Mouse (Mus musculus) limb, embryonic 14.5 days (tissue): ENCODE measurements at regions not wholly inside any gene's neighbourhood (a gene's known extent, or its start where the extent isn't known, plus 50 kb on each side); places are given as distances from the start of the nearest gene placed in this dataset.

ENCODE experiments used
- ATAC-seq: fragments of 200-750 bp; cut with Nextera tagmentation; 2 replicates; pipeline ENCODE4 v1.8.0; 2017; ENCODE audit warnings: low read depth, moderate number of reproducible peaks, moderate TSS enrichment; ENCODE audit not compliant: low FRiP score
- DNase-seq: peaks from one replicate; pipeline ENCODE4 v3.0.0-alpha.2; 2015; ENCODE audit warnings: low spot score
- H3K27ac ChIP-seq: fragments of 300-500 bp; sonication (generic); replicated peaks from 2 replicates; pipeline ENCODE4 v1.5.1; 2014; ENCODE audit warnings: low read depth, mild to moderate bottlenecking, low read length, moderate library complexity, mixed read lengths
- H3K27me3 ChIP-seq: fragments of 300-500 bp; sonication (generic); 2 replicates; pipeline ENCODE4 v1.6.1; 2014; ENCODE audit warnings: low read length, mixed read lengths; ENCODE audit not compliant: control insufficient read depth, insufficient read depth
- H3K36me3 ChIP-seq: fragments of 300-500 bp; sonication (generic); 2 replicates; pipeline ENCODE4 v1.6.1; 2014; ENCODE audit warnings: mild to moderate bottlenecking, low read length, moderate library complexity, mixed read lengths; ENCODE audit not compliant: control insufficient read depth, insufficient read depth
- H3K4me1 ChIP-seq: fragments of 300-500 bp; sonication (generic); 2 replicates; pipeline ENCODE4 v1.6.1; 2014; ENCODE audit warnings: antibody characterized with exemption, low read length, mixed read lengths; ENCODE audit not compliant: control insufficient read depth, insufficient read depth
- H3K4me2 ChIP-seq: fragments of 300-500 bp; sonication (generic); replicated peaks from 2 replicates; pipeline ENCODE4 v1.6.1; 2014; ENCODE audit warnings: low read depth, mild to moderate bottlenecking, low read length, moderate library complexity; ENCODE audit not compliant: severe bottlenecking
- H3K4me3 ChIP-seq: fragments of 300-500 bp; sonication (generic); replicated peaks from 2 replicates; pipeline ENCODE4 v1.5.1; 2014; ENCODE audit warnings: low read length
- H3K9ac ChIP-seq: fragments of 300-500 bp; sonication (generic); 2 replicates; pipeline ENCODE4 v1.6.1; 2014; ENCODE audit warnings: mild to moderate bottlenecking, low read depth, low read length, moderate library complexity; ENCODE audit not compliant: severe bottlenecking
- H3K9me3 ChIP-seq: fragments of 300-500 bp; sonication (generic); 2 replicates; pipeline ENCODE4 v1.6.1; 2016; ENCODE audit warnings: low read length; ENCODE audit not compliant: control insufficient read depth
- POLR2A ChIP-seq: fragments of 200-500 bp; IDR thresholded peaks from 2 replicates; pipeline ENCODE4 v1.8.0; 2012; ENCODE audit warnings: inconsistent platforms, mild to moderate bottlenecking, moderate library complexity, borderline replicate concordance; ENCODE audit not compliant: insufficient read depth, insufficient read length; ENCODE audit errors: extremely low read depth
- WGBS: fragments of 180-500 bp; shearing (Covaris S2); extraction: QIAGEN DNeasy Blood & Tissue Kit; methylation state at CpG from one replicate; pipeline ENCODE4 v1.1.7; 2014; 5-methylcytosine and 5-hydroxymethylcytosine counted together

DNA sequence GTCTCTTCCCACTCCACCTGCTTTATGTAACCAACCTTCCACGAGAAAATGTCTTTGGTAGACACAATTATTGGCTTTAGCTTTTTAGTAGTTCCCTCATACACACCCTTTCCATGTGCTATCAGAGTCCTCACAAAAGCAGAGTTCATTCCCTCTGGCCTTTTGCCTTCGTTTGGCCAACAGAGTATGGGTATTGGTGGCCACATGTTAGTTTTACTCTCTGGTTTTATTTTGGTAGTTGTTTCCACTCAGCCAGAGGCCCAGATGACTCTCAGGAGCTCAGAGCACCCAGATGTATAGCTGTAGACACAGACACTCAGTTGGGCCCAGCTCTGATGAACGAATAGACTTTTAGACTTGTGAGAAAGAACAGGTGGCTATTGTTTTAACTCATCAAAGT, 286.4 kb downstream of the Pten start:
- H3K9me3 ChIP-seq: no peaks in the 10 kb centered on the region
- H3K4me1 ChIP-seq: 0 out of 2 replicates have a peak, but pooled peaks cover 7% of the 10 kb centered on the region
- H3K4me3 ChIP-seq: no peak overlapping the region
- H3K4me2 ChIP-seq: no peak overlapping the region
- no peaks in the 10 kb centered on the region for H3K36me3 ChIP-seq
- no peak overlapping the region for H3K27ac ChIP-seq
- no peaks in the 10 kb centered on the region for H3K27me3 ChIP-seq
- H3K9ac ChIP-seq: no peak overlapping the region
- no peak for ATAC-seq
- TF ChIP-seq POLR2A: no peak
- no peak for DNase-seq
- WGBS: 65% methylated on average over 3 of the region's 3 CpGs

DNA sequence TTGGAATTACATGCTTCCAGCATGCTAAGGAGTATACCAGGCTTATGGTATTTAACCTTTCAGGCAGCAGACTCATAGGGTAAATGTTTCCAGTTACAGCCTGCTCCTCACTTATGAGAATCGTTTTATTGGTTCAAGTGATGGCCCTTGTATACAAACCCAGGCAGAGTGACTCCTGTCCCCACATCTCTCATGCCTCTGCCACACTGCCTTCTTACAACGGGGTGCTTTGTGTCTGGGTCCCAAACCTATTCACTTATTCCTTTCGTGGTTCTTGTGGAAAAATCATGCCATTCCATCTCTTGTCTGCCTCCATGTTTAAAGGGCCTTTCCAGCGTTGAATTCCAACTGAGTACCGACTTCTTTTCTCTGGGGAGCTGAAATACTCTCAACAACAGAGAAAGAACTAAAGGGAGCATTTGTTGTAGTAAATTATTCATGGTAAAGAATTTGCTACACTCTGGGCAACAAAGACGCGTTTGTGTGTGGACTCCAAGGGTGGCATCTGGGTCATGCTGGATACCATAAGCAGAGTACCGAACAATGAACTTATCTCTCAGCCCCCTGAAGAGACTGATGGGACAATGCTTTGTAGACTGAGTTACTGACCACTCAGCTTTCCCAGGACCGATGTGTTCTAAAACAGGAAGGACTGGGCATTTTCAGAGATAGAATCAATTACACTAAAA, 291.6 kb downstream of the Pten start:
- DNase-seq: no peak
- WGBS: 80% methylated on average over 9 of the region's 9 CpGs

GRCm38 (mm10) chr19:33053199-33053867, 296.0 kb downstream of the Pten start:
- Histone ChIP-seq H3K27ac (no peak overlapping the region), H3K4me3 (no peak overlapping the region), H3K9me3 (no peaks in the 10 kb centered on the region), H3K36me3 (no peaks in the 10 kb centered on the region), H3K4me1 (no peaks in the 10 kb centered on the region), H3K4me2 (no peak overlapping the region), H3K9ac (no peak overlapping the region), H3K27me3 (no peaks in the 10 kb centered on the region)
- no peak for TF ChIP-seq POLR2A
- WGBS: 56% methylated on average over 4 of the region's 4 CpGs
- DNase-seq: no peak
- ATAC-seq: no peak

More for the DNA sequence above, 291.6 kb downstream of the Pten start:
- Histone ChIP-seq H3K9ac (no peak overlapping the region), H3K27me3 (no peaks in the 10 kb centered on the region), H3K4me2 (no peak overlapping the region), H3K36me3 (no peaks in the 10 kb centered on the region), H3K27ac (no peak overlapping the region), H3K9me3 (no peaks in the 10 kb centered on the region), H3K4me3 (no peak overlapping the region), H3K4me1 (0 out of 2 replicates have a peak, but pooled peaks cover 2% of the 10 kb centered on the region)
- TF ChIP-seq POLR2A: no peak
- ATAC-seq: no peak

DNA sequence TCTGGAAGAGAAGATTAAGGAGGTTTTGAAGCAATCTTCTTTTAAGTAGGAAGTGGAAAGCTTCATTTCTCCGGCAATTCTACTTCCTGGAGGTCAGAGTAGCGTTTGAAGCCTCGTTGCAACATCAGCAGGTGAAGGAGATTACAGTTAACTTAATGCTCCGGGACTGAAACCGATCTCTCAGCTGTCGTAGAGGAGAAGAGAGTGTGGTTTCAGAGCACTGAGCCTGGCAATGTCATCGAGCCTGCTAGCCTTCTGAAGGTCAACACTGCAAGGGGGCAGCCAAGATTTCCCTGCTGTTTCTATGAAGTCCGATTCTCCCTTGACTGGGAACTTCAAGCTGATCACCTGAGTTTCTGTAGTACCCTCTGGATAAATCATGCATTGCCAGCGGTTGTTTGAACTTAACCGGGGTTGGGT, 299.1 kb downstream of the Pten start:
- no peak overlapping the region for H3K9ac ChIP-seq
- no peak overlapping the region for H3K4me3 ChIP-seq
- WGBS: 45% methylated on average over 10 of the region's 10 CpGs
- H3K4me1 ChIP-seq: no peaks in the 10 kb centered on the region
- H3K4me2 ChIP-seq: no peak overlapping the region
- TF ChIP-seq POLR2A: no peak
- DNase-seq (no peak), ATAC-seq (no peak)
- H3K9me3 ChIP-seq: no peaks in the 10 kb centered on the region
- H3K27me3 ChIP-seq: no peaks in the 10 kb centered on the region
- no peak overlapping the region for H3K27ac ChIP-seq
- no peaks in the 10 kb centered on the region for H3K36me3 ChIP-seq

DNA sequence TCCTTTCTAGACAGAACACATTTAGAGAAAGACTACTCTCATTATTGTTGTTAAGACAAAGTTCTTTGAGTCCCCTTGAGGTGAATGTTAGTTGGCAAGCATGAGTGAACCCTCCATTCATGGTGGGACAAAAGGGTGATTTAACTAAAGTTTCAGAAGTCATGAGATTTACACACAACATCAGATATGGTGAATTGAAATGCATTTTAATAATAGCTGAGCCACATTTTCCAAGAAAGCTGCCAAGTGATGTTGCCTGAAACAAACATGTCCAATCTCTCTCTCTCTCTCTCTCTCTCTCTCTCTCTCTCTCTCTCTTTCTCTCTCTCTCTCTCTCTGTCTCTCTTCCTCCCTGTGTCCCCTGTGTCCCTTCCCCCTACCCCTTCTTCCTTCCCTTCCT, 303.7 kb downstream of the Pten start:
- no peak for TF ChIP-seq POLR2A
- no peaks in the 10 kb centered on the region for H3K27me3 ChIP-seq
- no peak overlapping the region for H3K27ac ChIP-seq
- H3K4me3 ChIP-seq: no peak overlapping the region
- ATAC-seq (no peak), DNase-seq (no peak)
- H3K4me2 ChIP-seq: no peak overlapping the region
- H3K36me3 ChIP-seq: no peaks in the 10 kb centered on the region
- no peaks in the 10 kb centered on the region for H3K4me1 ChIP-seq
- H3K9ac ChIP-seq: no peak overlapping the region
- no peaks in the 10 kb centered on the region for H3K9me3 ChIP-seq
